In genomic region chr12:76081557-76082211, GRCm38 (mm10) we compare ENCODE assay signal across 8 mouse cellular contexts.
DNase-seq lines count a peak whose midpoint lies in the region; ATAC-seq and TF ChIP-seq lines count a peak whose summit lies in the region.

No protein-coding gene starts in this region.

- 3% methylated on average over 22 of the region's 22 CpGs for whole genome bisulfite sequencing in midbrain, postnatal 0 days
- WGBS in kidney, adult 2 months, result 54% methylated on average over 22 of the region's 22 CpGs

- peak overlapping the region; percentile 59 for H3K4me2 ChIP-seq in midbrain, postnatal 0 days (ENCODE audit: low read depth, low read length, poor library complexity, severe bottlenecking)

- no peaks in the 10 kb centered on the region for H3K36me3 ChIP-seq in midbrain, postnatal 0 days (ENCODE audit: insufficient read depth, low read length)
- H3K36me3 ChIP-seq in kidney, adult 2 months (ENCODE audit: control insufficient read depth, insufficient read depth, low read length), result peaks cover 3% of the 10 kb centered on the region

- peak overlapping the region; percentile 62 for H3K4me3 ChIP-seq in left cerebral cortex, adult 2 months
- peak overlapping the region; percentile 48 for H3K4me3 ChIP-seq in midbrain, postnatal 0 days (ENCODE audit: low read depth, low read length)
- no peak overlapping the region for H3K4me3 ChIP-seq in kidney, adult 2 months (ENCODE audit: insufficient read depth, low read depth, low read length)

- H3K27ac ChIP-seq in left cerebral cortex, adult 2 months, result peak overlapping the region; percentile 87
- H3K27ac ChIP-seq in midbrain, postnatal 0 days (ENCODE audit: low read depth, low read length), result peak overlapping the region; percentile 95
- H3K27ac ChIP-seq in kidney, adult 2 months (ENCODE audit: insufficient read depth, low read depth, low read length), result no peak overlapping the region

- TF ChIP-seq POLR2A in kidney, adult 2 months (IDR thresholded peaks at IDR 0.05; ENCODE audit: low read depth, low read length), result no peak

- H3K9me3 ChIP-seq in midbrain, postnatal 0 days (ENCODE audit: low read length), result no peaks in the 10 kb centered on the region

- no peaks in the 10 kb centered on the region for H3K27me3 ChIP-seq in midbrain, postnatal 0 days (ENCODE audit: insufficient read depth, low read length)
- no peaks in the 10 kb centered on the region for H3K27me3 ChIP-seq in kidney, adult 2 months (replicated peaks; ENCODE audit: control insufficient read depth, insufficient read depth, low read length)

- TF ChIP-seq CTCF in left cerebral cortex, adult 2 months (IDR thresholded peaks at IDR 0.05), result no peak
- no peak for TF ChIP-seq CTCF in midbrain, postnatal 0 days (IDR thresholded peaks at IDR 0.05)
- no peak for TF ChIP-seq CTCF in kidney, adult 2 months (conservative IDR thresholded peaks at IDR 0.05; ENCODE audit: insufficient read depth, insufficient read length, low read depth, low read length)

- H3K9ac ChIP-seq in midbrain, postnatal 0 days (replicated peaks; ENCODE audit: low read length, poor library complexity, severe bottlenecking), result peak overlapping the region; percentile 69

- H3K4me1 ChIP-seq in midbrain, postnatal 0 days (ENCODE audit: insufficient read depth, low read length), result peaks cover 10% of the 10 kb centered on the region; the same call in 1 of the 2 replicates
- no peaks in the 10 kb centered on the region for H3K4me1 ChIP-seq in kidney, adult 2 months (ENCODE audit: control insufficient read depth, insufficient read depth, low read length)

- peak; percentile 15 to 33 for DNase-seq in lung, adult 18-20 months
- no peak for DNase-seq in lung, postnatal 25 days (ENCODE audit: low spot score)
- DNase-seq in cerebellum, postnatal 10 days, result peak; percentile 93 to 94
- peak; percentile 58 to 68 for DNase-seq in frontal cortex, postnatal 25 days (ENCODE audit: low spot score in 2 of 2)
- peak; percentile 79 to 80 for DNase-seq in left cerebral cortex, adult 2 months (ENCODE audit: extremely low spot score in 1 of 2, low spot score in 2 of 2)
- DNase-seq in midbrain, postnatal 0 days (ENCODE audit: low spot score), result peak; percentile 83
- DNase-seq in ovary, postnatal 36 days (ENCODE audit: low spot score), result no peak
- no peak for DNase-seq in kidney, adult 2 months

- peak; percentile 93 for ATAC-seq in midbrain, postnatal 0 days (ENCODE audit: low FRiP score)

- intact Hi-C loops in left cerebral cortex, adult 2 months (cut with DNase I), result no loop called here

Comparison
In these comparisons a context has a peak if more than half of its experiments do, and no peak if none do; other contexts are left out.
1. DNase-seq: peak in lung, adult 18-20 months (2 of 2), cerebellum, postnatal 10 days (2 of 2), frontal cortex, postnatal 25 days (2 of 2), left cerebral cortex, adult 2 months (2 of 2) and midbrain, postnatal 0 days (single experiment); none in lung, postnatal 25 days (single experiment), ovary, postnatal 36 days (single experiment) and kidney, adult 2 months (single experiment).